Mouse (Mus musculus): ENCODE data around the gene Acin1.
"Not testable (repeated sequence)": the region's sequence is repeated elsewhere in the genome, so short reads cannot be mapped to it uniquely, and the experiment has no call there.

Acin1 gene

DNA sequence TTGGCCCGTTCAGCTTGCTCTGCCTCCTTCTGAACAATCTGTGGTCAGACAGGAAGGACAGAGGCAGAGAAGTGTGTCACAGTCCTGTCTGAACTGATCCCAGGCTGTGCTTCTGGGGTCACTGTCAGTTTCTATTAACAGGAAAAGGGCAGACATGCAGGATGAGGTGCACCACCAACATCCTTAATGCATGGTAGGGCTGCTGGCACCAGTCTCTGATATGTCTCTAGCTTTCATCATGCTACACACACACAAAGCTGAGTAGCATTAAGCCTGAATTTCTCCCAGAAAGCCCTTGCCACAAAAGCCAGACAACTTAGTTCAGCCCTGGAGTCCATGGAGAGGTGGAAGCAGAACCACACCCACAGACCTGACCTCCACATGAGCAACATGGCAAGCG lies 43.7 kb downstream of the Acin1 start:
- no peak for DNase-seq (ENCODE audit: low spot score in 2 of 2)

DNA sequence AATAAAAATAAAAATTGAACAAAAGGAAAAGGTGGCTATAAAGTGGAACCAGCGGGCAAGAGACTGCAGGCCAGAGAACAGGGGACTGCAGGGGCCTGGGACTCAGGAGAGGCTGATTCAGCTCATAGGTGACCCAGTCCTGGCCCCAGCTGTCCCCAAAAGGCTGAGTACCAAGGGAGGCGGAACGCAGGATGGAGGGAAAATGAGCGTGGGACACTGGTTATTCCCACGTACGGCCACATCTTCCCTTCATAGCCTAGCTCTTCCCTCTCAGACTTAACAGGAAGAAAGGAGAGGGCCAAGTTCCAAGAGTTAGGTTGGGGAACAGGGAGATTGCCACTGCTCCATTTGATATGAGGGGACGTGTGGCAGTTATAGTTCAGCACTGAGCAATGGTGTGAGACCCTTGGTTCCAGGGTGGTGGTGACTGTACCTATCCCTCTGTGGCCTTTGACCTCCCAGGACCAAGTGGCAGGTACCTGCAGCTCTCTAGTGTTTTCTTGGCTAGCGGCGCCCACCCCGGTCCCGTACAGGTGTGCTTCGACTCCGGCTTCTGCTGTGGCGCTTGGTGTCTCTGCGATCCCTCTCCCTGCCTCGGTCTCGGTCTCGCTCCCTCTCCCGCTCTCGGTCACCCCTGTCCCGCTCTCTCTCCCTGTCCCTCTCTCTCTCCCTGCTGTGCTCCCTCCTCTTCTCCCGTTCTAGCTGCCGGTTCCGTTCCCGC lies 44.3 kb downstream of the Acin1 start:
- no peak for DNase-seq (ENCODE audit: low spot score in 2 of 2)

GRCm38 (mm10) chr14:54641305-54641969 lies 45.3 kb downstream of the Acin1 start, which contains the start of gene Cdh24:
Cdh24 (minus strand) TSS chr14:54641364.
- peak; percentile 76 to 88 for DNase-seq (ENCODE audit: low spot score in 2 of 2)

DNA sequence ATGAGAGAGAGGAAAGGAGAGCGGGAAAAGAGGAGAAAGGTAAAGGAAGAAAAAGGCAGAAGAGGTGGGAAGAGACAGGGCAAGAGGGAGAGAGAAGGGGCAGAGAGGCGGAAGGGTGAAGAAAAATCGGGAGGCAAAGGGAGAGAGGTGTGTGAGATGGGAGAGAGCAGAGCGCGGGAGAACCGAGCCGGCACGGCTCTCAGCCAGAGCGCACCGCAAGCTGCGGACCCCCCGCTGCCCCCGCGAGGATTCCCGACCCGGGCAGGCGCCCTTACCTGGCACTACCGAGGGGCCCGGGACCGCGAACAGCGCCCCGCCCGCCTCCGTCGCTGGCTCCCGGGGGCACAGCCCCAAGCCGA lies 45.8 kb downstream of the Acin1 start, which contains the start of gene Gm17606:
TSS of gene Gm17606 (plus strand) at position 7 of the 359 bp plus-strand sequence.
- DNase-seq (ENCODE audit: low spot score in 2 of 2): no peak

DNA sequence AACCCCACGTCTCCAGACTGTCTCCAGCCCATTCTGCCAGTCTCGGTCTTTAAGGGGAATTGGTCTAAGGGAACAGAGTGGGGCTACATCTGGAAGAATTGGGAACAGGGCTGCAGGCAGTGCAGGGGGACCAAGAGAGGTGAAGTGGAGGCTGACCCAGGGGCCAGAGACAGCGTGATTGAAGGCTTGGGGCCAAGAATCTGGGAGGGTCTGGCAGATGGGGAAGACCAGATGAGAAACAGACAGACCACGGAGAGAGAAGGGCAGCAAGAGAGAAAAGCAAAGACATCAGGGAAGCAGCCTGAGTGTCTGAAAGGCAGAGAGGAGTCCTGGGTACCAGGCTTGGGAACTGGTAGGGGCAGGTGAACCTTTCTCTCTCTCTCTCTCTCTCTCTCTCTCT lies 46.6 kb downstream of the Acin1 start:
- DNase-seq (ENCODE audit: low spot score in 2 of 2): no peak

DNA sequence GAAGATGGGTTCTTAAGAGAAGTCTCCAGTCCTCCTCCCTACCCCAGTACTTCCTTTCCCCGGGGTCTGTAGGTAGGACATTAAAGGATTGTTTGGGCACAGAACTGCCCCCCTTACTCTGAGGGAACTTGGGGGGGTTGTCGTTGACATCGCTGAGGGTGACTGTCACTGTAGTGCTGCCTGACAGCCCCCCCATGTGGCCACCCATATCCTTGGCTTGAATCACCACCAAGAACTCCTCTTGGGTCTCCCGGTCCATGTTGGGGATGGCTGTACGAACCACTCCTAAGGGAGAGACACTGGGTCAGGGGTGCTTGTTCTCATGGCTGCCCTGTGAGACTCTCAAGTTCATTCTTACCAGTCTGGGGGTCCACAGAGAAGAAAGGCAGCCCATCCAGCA lies 48.5 kb downstream of the Acin1 start:
- no peak for DNase-seq (ENCODE audit: low spot score in 2 of 2)

- peak in 1 of 2 experiments; percentile 55 for DNase-seq (ENCODE audit: low spot score in 2 of 2)
Measured at GRCm38 (mm10) chr14:54636954-54637353, 49.8 kb downstream of the Acin1 start.

- DNase-seq (ENCODE audit: low spot score in 2 of 2): no peak
Measured at GRCm38 (mm10) chr14:54634182-54634581, 52.5 kb downstream of the Acin1 start.

- no peak for DNase-seq (ENCODE audit: low spot score in 2 of 2)
Measured at GRCm38 (mm10) chr14:54632252-54632651, 54.5 kb downstream of the Acin1 start.

DNA sequence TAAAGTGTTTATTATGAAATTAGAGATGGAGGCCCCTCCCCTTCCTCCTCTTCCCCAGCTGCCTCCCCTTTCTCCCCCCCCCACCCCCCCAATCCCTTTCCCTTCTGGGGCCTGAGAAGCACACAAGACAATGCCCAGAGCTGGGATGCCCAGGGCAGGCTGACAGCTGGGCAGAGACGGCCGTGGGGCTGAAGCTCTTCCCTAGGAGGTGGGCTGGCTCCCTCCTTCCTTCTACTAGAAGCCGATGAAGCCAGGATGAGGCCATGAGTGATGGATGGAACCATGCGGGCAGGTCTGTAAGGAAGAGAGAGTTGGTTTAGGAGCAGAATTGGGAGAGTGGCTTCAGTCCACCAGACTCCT lies 55.5 kb downstream of the Acin1 start:
- DNase-seq (ENCODE audit: low spot score in 2 of 2): no peak

- DNase-seq (ENCODE audit: low spot score in 2 of 2): no peak
Measured at GRCm38 (mm10) chr14:54630583-54631239, 56.0 kb downstream of the Acin1 start.

DNA sequence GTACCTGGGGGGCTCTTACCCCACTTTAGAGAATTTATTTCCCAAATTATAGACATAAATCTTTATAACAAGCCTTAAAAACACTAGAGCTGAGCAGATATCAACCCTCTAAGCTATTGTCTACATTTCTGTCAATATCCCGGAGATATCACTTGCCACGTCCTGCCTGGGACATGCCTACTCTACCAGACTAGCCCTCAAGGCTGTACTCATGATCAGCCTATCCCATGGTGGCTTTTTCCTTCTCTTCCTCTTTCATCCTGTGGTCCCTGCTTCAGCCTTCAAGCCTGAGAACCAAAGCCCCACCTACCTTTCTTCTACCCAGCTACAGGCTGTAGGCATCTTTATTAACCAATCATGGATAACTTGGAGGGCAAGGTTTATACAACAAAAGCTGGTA lies 56.9 kb downstream of the Acin1 start:
- no peak for DNase-seq (ENCODE audit: low spot score in 2 of 2)

DNA sequence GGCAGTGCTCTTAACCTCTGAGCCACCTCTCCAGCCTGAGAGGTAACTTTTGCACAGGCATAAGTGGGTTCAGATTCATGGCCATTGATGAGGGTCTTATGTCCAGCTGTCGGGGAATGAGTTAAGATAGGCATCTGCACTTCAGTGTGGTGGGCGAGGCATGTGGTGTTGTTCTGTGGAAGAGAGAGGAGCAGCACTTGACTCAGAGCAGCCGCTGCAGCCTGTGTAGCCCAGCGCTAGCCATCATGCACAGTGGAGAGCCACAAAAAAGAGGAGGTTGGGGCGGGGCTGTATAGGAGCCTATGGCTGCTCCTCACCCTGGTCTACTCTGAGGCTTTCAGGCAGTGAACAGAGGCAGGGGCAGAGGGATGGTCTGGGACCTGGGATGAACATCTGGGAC lies 58.6 kb downstream of the Acin1 start:
- no peak for DNase-seq (ENCODE audit: low spot score in 2 of 2)

DNA sequence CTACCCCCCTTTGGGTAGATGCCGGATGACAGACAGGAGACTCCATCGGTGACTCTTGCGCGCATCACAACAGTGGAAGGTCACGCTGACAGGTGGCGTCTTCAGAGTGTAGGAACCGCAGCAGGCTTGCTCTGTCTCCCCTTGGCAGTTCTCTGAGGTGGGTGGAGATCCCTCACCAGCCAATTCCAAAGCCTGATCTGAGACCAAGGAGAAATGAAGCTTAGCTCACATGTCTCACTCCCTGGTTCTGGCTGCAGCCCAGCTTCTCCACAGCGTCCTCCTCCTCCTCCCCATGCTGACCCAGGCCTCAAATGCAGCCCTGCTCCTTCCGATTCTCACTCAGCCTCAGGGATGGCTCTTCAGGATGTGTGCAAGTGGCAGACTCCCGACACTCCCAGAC lies 61.8 kb downstream of the Acin1 start:
- DNase-seq (ENCODE audit: low spot score in 2 of 2): no peak

DNA sequence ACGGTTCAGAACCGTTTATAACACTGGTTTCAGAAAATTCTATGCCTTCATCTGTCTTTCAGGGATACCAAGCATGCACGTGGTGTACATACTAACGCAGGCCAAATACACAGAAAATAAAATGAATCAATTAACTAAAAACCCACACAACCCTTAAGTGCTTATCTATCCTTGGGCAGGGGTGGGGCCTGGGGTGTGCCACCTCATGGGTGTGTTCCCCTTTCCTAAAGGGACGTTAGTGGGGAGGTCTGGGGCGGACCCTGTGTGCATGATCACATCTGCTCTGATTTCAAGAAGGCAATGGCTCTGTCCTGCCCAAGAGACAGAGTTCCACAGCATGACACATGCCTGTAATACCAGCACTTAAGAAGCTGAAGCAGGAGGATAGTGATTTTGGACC lies 63.4 kb downstream of the Acin1 start:
- no peak for DNase-seq (ENCODE audit: low spot score in 2 of 2)

DNA sequence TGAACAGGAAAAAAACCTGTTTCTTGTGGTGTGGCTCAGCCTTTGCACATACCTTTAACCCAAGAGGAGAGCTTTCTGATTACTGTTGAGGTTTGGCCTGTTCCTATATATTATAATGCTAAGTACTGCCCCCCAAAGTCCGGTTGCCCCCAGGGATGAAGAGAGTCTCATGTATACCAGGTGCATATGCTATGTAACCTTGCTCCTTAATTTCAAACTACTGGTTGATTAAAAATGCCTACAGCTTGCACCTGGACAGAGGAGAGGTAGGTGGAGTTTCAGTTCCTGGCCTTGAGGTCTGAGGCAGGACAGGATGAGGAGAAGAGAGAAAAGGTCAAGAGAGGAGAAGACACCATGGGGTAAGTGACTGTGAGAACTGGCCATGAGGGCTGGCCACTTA lies 65.6 kb downstream of the Acin1 start, which contains the start of gene Psmb11:
TSS of gene Psmb11 (plus strand) at position 301 of the 400 bp plus-strand sequence.
- no peak for DNase-seq (ENCODE audit: low spot score in 2 of 2)

DNA sequence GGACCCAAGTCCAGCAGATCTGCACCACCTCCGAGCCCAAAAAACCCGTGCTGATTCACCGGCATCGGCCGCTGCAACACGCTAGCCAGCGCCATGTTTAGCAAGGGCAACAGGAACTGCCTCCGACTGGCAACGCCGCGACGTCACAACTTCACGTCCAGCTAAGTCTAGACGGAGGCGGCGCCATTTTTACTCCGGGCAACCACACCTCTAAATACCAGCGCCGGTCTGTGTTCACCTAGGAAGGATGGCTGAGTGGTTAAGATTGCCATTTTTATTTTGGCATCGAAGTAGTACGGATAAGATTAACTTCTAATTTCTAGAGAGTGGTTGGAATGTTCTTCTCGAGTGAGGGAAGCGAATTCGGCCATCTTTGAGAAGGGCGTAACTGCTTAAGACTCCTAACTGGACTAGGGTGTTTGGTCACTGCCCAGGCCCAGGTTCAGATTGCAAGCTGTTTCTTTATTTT lies 68.8 kb downstream of the Acin1 start, which contains the start of gene Psmb5:
TSS of gene Psmb5 (minus strand) at position 126 of the 469 bp plus-strand sequence.
- peak; percentile 74 to 81 for DNase-seq (ENCODE audit: low spot score in 2 of 2)

GRCm38 (mm10) chr14:54617152-54617896 lies 69.4 kb downstream of the Acin1 start:
- DNase-seq (ENCODE audit: low spot score in 2 of 2): no peak

- no peak for DNase-seq (ENCODE audit: low spot score in 2 of 2)
Measured at GRCm38 (mm10) chr14:54616226-54616825, 70.4 kb downstream of the Acin1 start.

DNA sequence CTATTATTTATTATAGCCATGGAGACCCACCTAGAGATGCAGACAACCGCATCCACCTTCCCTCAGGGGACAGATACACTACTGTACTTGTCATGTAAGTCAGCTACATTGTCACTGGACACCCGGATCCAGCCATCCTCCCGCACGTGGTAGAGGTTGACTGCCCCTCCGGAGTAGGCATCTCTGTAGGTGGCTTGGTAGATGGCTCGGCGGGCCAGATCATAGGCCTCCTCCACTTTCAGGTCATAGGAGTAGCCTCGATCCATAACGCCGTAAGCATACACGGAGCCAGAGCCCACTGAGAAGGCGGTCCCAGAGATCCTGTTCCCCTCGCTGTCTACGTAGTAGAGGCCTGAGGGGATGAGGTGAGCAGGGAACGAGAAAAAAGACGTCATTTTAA lies 72.6 kb downstream of the Acin1 start:
- not testable (repeated sequence) for DNase-seq (ENCODE audit: low spot score in 2 of 2)

DNA sequence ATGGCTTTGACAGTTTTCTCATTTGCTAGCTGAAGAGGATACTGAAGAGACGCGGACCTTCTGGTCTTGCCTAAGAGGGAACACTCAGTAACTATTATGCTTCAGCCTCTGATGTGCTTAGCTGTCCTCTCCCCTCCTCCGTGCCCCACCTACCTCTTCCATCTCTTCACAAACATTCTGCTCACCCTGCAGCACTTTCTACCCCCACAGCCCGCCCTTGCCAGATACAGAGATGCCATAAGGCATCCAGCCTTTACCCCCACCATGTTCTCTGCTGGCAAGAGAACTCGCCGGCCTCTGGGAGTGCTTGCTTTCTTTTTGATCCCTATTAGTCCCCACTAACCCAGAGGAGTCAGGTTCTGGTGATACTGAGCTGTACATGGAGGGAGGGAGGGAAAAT lies 76.1 kb downstream of the Acin1 start:
- DNase-seq (ENCODE audit: low spot score in 2 of 2): no peak

Measured in spleen, postnatal 14 days (tissue).